Mouse (Mus musculus) E14TG2a.4 (cell line): Measurements from ENCODE around the gene Slc35c2.

Source experiments
- CTCF ChIP-seq: conservative IDR thresholded peaks from 2 replicates; pipeline ENCODE4 v1.5.1; 2014; ENCODE audit warnings: low read length
- NANOG ChIP-seq: IDR thresholded peaks from 2 replicates; pipeline ENCODE4 v1.6.1; 2014; ENCODE audit warnings: borderline replicate concordance, low read length, mixed read lengths

GRCm38 (mm10) chr2:165253269-165253668 is 34.4 kb downstream of the Slc35c2 start:
- TF ChIP-seq CTCF = no peak
- TF ChIP-seq NANOG = no peak
